Mouse (Mus musculus): ENCODE data around the gene Snrpf.

The Snrpf gene

DNA sequence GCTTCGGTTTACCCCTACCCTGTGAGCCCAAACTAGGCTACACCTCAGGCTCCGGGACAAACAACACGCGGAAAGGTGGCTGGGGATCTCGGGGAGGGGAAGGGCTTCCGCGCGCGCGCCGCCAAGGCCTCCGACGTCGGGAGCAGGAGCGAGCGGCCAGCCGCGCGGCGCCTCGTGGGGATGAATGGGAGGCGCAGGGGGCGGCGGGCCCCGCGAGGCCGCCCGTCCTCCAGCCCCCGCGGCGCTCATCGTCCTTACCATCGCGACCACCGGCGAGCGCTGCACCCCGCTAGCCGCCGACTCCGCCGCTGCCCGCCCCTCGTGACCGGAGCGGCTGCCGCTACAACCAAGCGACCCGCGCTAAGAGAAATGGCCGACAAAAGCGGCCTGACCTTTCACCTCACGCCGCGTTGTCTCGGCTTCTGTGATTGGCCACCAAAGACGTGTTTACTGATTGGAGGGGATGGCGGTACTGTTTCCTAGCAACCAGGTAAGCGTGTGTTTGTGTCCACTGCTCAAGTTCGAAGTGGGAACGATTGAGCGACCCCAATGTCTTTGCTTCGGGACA lies at the start of gene Snrpf:
Gene Snrpf (minus strand): TSS at position 426 of the 568 bp plus-strand sequence.
- DNase-seq (ENCODE audit: extremely low spot score, low read depth, low spot score) = peak; percentile 97

DNA sequence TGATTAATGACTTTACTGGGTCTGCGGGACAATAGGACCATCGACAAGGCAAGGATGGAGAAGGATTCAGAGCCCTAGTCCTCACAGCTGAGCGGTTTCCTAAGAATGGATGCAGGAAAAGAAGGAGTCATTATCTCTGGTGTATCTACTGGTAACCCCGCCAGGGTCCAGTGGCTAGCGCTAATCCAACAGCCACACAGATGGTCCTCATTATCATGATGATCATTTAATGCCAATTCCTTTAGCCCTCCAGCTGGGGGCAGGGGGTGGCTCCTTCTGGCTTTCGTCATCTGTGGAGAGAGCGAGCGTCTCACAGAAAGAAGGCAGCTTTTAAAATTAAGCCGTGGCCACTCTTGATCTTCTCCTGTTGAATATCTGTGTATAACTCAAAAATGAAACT lies 46.4 kb upstream of the Snrpf start:
- DNase-seq (ENCODE audit: extremely low spot score, low read depth, low spot score) = no peak

DNA sequence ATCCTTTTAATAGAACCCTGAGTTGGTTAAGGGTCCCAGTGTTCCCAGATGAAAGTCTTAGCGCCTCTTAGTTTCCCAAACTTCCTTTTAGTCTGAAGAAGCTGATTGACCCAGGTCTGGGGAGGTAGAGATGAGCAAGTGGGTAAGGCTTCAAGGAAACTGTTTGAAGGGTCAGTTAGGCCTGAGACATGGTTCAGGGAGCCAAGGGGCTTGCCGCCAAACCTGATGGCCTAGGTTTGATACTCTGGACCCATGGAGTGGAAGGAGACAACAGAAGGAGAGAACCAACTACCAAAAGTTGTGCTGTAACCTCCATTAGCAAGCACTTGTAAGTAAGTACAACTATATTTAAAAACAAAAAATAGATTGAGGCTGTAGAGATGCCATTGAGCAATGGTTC lies 44.5 kb upstream of the Snrpf start:
- no peak for DNase-seq (ENCODE audit: extremely low spot score, low read depth, low spot score)

DNA sequence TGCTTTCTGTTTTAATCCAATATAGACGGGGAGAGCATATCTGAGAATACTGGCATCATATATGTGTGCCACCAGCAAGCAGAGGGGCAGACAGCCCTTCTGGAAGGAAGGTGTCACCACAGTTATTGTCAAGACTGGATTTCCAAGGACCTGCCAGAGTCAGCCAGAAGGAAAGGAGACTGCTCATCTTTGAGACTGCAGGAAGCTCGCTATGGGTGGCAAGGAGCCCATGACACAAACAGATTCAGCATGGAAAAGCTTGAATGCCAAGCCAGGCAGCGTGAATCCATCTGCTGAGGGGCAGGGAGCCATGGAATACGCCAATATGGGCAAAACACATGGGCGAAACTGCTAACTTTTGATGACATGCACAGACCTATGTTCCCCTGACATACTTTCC lies 44.1 kb upstream of the Snrpf start:
- DNase-seq (ENCODE audit: extremely low spot score, low read depth, low spot score) = no peak

DNA sequence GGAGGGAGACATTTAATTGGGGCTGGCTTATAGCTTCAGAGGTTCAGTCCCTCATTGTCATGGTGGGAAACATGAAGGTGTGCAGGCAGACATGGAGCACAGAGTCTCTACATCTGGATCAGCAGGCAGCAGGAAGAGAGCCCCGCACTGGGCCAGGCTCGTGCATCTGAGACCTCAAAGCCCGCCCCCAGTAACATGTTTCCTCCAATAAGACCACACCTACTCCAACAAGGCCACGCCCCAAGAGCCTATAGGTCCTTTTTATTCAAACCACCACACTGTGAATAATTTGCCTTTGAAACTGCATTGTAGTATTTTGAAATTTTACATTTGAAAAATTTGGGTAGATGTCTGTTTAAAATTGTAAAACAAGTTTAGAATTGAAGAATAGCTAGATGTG lies 42.6 kb upstream of the Snrpf start:
- no peak for DNase-seq (ENCODE audit: extremely low spot score, low read depth, low spot score)

DNA sequence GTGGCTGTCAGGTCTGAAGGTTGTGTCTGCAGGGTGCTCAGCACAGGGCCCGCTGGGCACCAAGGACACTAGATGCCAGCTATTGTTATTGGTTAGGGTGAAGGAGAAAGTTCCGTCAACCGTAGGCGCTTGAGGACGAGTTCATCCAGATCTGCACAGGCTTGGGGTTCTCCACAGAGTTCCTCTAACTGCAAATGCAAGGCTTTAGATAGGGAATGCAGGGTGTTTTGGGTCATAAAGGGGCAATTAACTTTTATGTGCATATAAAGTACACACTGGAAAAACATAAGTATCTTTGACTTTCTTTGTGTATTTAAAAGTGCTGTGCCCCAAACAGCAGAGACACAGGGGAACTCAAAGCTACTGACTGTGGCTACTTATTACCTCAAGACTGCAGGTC lies 40.8 kb upstream of the Snrpf start:
- DNase-seq (ENCODE audit: extremely low spot score, low read depth, low spot score) = no peak

DNA sequence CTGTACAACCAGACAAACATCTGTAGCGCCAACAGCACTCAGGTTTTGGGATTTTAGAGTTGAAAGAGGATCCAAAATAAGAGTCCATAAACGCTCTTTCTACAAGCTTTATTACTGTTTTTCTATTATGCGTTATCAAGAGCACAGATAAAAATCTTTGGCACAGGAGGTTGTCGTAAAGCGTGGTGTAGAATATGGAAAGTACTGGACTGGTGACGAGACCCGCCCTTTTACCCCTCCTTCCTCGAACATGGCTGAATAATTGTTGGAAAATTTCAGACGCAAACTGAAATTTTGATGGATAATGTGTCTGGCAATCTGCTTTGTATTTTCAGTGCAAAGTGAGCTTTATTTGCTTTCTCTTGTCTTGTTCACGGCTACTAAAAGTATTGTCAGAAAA lies 34.6 kb upstream of the Snrpf start:
- no peak for DNase-seq (ENCODE audit: extremely low spot score, low read depth, low spot score)

DNA sequence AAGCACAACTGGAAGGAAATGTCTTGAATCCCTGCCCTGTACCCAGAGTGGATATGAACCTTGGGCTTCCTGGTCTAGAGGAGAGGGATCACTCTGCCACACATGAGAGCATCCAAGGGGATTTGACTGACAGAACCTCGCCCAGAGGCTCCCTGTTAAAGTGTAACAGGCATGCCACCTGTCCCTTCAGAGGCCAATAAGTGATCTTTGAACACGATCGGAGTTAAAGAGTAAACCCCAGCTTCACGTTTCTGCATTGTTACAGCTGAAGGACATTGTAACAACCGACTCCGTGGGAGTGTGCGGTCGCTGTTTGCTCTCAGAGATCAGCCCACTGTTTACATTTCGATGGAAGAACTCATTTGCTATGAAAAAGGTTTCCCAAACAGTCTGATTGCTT lies 34.2 kb upstream of the Snrpf start:
- no peak for DNase-seq (ENCODE audit: extremely low spot score, low read depth, low spot score)

DNA sequence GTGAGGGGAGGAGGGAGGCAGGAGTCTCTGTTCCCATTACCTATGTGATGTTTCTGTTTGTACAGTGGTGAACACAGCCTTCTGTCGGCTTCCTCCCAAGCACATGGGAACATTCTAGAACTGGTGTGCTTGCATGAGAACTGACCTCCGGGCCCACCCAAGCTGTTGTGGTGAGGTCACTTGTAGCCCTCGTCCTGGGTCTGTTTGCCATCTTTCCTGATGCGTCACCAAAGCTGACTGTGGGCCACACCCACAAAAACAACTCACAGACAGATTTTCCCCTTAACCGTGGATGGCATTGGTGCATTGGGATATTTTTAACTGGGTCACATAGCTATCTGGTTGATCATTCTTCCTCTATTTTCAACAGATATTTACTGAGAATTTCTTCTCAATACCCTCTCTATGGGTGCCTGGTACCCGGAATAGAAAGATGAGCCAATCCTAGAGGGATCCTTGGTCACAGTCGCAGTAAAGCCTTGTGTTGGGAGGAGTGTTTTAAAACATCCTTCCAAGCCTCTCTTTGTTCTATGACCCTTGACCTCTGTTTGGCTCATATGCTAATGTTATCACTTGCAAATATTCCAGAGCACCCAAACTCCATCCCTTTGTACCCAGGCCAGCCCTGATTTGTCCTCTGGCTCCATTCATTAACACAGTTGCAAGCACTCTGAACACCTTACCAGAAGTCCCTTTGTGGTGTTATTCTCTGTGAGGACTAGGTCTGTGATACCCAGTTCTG lies 31.1 kb upstream of the Snrpf start:
- DNase-seq (ENCODE audit: extremely low spot score, low read depth, low spot score) = no peak

DNA sequence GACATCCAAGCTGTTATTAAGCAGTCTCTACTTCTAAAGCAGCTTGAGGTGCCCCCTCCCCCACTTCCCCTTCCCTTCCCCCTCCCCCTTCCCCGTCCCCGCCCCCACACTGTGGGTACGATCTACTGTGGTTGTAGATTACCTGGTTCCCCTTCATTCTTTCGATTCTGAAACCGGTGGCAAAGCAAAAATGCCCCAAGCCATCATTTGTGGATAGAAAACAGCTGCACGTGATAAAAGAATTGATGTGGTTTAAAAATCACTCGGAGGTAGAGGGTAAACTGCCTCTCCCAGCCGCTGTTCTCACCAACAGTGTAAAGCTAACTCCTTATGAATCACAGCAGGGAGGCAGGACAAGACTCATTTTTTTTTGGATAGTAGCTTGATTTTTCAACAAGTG lies 25.3 kb upstream of the Snrpf start:
- no peak for DNase-seq (ENCODE audit: extremely low spot score, low read depth, low spot score)

DNA sequence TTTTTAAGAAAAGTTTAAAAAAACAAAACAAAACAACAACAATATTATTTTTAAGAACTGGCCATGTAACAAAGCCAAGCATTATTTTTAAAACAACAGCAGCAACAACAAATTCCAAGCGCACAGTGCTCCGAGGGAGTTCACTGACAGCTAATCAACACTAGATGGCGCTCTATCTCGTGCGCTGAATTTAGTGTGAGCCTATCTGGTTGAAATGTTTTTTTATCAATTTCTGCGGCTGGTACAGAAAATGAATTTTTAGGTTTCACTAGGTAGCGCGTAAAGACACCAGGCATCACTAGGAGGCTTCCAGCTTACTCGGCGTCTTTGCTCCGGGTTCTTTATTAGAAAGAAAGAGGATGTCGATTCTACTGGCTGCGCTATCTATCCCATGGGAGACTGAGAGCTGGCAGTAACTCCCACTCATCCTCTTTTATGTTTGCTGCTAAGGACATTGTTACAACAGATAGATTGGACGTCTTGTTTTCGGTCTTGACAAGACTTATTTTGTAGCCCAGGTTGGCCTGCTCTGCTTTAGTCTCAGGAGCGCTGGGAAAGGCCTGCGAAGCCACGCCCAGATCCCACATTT lies 22.0 kb upstream of the Snrpf start:
- no peak for DNase-seq (ENCODE audit: extremely low spot score, low read depth, low spot score)

DNA sequence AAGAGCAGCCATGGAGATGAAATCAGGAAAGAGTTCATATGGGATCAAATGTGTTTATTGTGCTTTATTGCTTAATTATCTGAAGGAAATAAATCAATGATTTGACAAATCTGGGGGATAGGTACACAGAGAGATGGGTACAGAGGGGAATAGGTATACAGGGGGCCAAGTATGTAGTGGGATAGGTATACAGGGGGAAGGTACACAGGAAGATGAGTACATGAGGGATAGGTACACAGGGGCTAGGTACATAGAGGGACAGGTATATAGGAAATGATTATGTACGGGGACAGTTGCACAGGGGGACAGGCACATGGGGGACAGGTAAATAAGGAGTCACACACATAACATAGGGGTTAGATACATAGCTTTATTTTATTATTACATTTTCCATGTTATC lies 21.4 kb upstream of the Snrpf start:
- DNase-seq (ENCODE audit: extremely low spot score, low read depth, low spot score) = no peak

DNA sequence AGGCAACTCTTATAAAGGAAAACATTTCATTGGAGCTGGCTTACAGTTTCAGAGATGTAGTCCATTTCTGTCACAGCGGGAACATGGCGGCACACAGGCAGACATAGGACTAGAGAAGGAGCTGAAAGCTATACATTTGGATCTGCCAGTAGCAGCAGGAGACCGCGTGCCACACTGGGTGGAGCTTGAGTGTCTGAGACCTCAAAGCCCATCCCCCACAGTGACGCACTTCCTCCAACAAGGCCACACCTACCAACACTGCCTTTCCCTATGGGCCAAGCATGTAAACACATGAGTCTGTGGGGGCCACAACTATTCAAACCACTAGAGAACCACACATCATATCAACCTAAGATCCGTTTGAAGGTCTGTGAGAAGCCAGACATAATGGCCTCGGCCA lies 19.7 kb upstream of the Snrpf start:
- no peak for DNase-seq (ENCODE audit: extremely low spot score, low read depth, low spot score)

DNA sequence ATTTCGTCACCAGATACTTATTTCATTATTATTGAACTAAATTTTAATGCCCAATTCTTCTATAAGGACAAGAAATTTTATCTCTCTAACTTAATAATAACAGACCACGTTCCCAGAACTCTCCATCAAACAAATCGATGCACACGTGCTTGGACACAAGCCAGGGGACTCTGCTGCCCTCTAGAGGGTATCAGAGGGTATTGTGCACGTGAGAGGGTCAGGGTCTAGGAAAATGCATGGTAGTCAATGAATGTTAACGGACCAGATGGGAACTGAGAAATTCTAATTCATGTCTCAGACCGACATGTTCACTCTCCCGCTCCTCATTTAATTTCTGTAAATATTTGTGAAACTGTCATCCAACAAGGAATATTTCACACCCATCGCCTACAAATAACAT lies 18.5 kb upstream of the Snrpf start:
- DNase-seq (ENCODE audit: extremely low spot score, low read depth, low spot score) = no peak

DNA sequence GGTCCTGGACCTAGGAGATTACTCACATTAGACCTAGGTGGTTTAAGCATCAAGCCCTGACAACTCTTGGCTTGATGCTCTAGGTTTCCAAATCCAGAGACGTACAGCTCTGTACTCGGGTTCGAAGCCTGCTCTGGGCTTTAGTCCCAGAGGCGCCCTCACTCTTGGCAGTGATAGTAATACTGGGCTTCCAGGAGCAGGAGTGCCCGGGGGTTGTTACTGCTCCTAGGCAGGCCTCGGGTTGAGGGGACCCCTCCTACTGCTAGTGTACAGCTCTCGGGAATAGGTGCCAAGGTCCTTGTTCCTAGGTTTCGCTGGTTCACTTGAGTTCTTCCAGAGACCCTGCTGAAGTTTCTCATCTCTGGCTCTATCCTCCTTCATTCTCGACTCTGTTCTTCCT lies 16.8 kb upstream of the Snrpf start:
- no peak for DNase-seq (ENCODE audit: extremely low spot score, low read depth, low spot score)

DNA sequence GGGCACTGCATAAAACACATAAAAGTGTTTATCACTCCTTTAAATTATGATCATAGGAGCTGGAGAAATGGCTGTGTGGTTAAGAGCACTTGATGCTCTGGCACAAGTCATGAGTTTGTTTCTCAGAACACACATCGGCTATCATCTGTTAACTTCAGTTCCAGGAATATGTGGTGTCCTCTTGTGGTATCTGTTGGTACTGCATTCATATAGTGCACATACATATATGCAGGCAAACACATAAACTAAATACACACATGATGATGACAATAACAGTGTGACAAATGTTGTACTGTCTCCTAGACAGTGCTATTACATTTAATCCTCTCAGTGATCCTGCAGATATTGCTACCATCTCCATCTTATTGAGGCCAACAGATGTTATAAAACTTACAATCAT lies 13.8 kb upstream of the Snrpf start:
- no peak for DNase-seq (ENCODE audit: extremely low spot score, low read depth, low spot score)

DNA sequence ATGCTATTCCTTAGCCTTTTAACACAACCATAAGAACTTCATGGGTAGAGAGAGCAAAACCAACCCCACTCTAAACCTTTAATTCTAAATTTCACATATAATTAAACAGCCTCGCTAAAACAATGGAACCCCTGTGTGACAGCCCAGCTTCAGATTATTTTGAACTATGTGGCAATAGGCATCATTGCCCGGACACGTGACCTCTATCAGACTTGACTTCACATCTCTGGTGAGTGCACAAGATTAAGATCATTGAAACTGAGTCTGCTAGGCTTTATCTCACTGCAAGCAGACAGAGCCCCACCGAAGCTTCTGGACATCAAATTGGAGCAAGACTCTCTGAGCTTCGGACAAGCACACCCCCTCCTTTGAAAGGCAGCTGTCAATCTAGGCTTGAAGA lies 12.8 kb upstream of the Snrpf start:
- no peak for DNase-seq (ENCODE audit: extremely low spot score, low read depth, low spot score)

DNA sequence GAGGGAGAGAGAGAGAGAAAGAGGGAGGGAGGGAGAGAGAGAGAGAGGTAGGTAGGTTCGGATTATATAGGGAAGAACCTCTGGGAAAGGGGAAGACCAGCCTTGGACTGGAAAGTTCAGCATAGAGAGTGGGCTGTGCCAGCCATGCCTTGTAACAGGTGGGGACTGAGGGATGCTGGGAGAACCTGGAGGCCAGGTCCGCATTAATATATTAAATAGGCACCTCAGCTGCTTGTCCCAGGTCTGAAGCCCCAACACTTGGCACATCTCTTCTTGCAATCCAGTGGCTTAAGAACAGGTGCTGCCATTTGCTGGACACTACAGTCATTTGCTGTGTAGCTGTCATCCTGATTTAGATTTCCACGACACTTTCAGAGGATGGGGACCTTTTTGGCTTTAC lies 7.1 kb upstream of the Snrpf start:
- DNase-seq (ENCODE audit: extremely low spot score, low read depth, low spot score) = no peak

DNA sequence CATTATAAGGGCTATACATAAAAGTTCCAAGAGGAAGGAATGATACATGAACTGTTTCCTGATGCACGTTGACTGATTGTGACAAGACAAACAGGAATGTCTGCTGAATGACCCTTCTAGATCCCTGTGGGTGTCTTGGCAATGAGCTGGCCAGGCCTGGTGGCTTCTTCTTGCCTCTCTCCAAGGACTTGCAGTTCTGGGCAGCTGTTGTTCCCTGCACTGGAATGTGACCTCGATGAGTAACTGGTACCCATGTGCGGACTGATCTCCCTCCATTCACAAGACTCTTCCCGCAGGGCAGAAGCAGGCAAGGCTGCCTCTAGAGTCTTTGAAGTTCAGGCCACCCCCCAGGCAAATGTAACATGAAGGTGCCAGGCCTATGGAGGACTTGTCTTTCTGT lies 6.3 kb upstream of the Snrpf start:
- no peak for DNase-seq (ENCODE audit: extremely low spot score, low read depth, low spot score)

DNA sequence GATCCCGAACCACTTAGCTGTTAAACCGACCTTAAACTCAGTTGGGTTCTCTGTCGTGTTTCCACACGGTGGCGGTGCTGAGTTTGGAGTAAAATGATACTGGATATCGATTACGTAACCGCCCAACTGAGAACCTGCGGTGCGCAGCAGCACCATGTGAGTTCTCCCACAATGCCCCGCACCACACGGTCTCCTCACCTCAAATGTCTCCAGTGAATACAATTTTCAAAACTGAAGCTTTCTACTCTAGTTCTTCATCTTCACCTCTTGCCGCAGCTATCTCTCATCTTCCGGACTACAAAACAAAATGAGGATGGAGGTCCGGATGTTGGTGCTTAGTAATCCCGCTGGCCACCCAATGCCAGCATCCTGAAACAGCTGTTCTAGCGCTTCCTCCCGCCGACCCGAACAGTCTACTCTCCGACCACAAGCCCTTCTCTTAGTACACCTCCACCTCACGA lies 4.5 kb upstream of the Snrpf start:
- peak; percentile 37 for DNase-seq (ENCODE audit: extremely low spot score, low read depth, low spot score)

DNA sequence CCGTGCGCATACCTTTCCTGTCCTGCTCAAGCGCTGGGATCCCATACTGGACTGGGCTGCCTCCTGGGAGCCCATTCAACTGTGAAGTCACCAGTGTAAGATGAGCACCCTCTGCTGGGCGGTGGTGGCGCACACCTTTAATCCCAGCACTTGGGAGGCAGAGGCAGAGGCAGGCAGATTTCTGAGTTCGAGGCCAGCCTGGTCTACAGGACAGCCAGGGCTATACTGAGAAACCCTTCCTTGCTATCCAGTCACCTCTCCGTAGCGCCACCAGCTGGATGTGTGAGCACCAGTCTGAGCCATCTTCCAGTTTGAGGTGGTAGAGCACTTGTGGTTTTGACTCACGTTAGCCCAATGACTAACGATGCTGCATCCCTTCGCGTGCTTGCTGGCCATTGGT lies 3.0 kb upstream of the Snrpf start:
- DNase-seq (ENCODE audit: extremely low spot score, low read depth, low spot score) = no peak

DNA sequence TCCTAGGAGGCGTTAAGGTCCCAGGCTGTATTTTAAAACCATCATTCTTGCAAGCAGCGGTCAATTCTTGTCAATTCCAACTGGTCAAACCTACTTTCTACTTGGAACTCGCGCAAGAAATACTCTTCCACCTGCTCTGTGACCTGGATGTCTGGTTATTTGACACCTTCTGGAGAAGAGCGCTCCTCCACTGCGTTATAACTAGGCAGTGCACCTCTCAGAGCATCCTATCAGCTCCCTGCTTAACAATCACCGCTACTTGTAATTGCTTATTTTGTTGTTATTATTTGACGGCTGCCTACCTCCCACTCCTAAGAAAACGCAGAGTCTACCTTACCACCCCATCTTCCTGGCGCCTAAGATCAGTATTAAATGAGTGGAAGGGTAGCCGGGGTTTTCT lies 710 bp downstream of the Snrpf start:
- no peak for DNase-seq (ENCODE audit: extremely low spot score, low read depth, low spot score)
